Mouse (Mus musculus): ENCODE results near the gene Pax7. TPM values are rescaled to one million over a fixed set of nuclear protein-coding genes. Genes with fewer than 3 reads are reported as not detected.
A peak's percentile ranks its signal among the peaks of the same experiment; 100 is the strongest.

Gene Pax7
- polyA plus RNA-seq, 1 experiment from 2014 or later: not detected

GRCm38 (mm10) chr4:139799436-139800100, 33.8 kb downstream of the Pax7 start:
- Histone ChIP-seq H3K36me3 (ENCODE audit: control insufficient read depth, insufficient read depth) (no peaks in the 10 kb centered on the region), H3K4me1 (replicated peaks; ENCODE audit: control insufficient read depth, insufficient read depth, low read length) (no peaks in the 10 kb centered on the region), H3K9ac (ENCODE audit: low read depth, low read length) (no peak overlapping the region), H3K9me3 (ENCODE audit: control insufficient read depth) (no peaks in the 10 kb centered on the region), H3K4me2 (replicated peaks; ENCODE audit: low read depth) (no peak overlapping the region), H3K27me3 (replicated peaks; ENCODE audit: control insufficient read depth, insufficient read depth, low read length) (0 out of 2 replicates have a peak, but pooled peaks cover 11% of the 10 kb centered on the region), H3K27ac (ENCODE audit: low read depth, low read length) (no peak overlapping the region), H3K4me3 (ENCODE audit: low read depth, low read length) (no peak overlapping the region)
- no peak for ATAC-seq
- WGBS: 71% methylated on average over 10 of the region's 10 CpGs
- no peak for TF ChIP-seq CTCF (IDR thresholded peaks at IDR 0.05; ENCODE audit: low read depth)

- H3K9ac ChIP-seq (ENCODE audit: low read depth, low read length): no peak overlapping the region
- no peak overlapping the region for H3K27ac ChIP-seq (ENCODE audit: low read depth, low read length)
- H3K4me3 ChIP-seq (ENCODE audit: low read depth, low read length): no peak overlapping the region
- no peak for ATAC-seq
- 0 out of 2 replicates have a peak, but pooled peaks cover 11% of the 10 kb centered on the region for H3K27me3 ChIP-seq (replicated peaks; ENCODE audit: control insufficient read depth, insufficient read depth, low read length)
- TF ChIP-seq CTCF (IDR thresholded peaks at IDR 0.05; ENCODE audit: low read depth): no peak
- WGBS: 20% methylated on average over 4 of the region's 4 CpGs
- H3K9me3 ChIP-seq (ENCODE audit: control insufficient read depth): no peaks in the 10 kb centered on the region
- no peaks in the 10 kb centered on the region for H3K4me1 ChIP-seq (replicated peaks; ENCODE audit: control insufficient read depth, insufficient read depth, low read length)
- H3K4me2 ChIP-seq (replicated peaks; ENCODE audit: low read depth): no peak overlapping the region
- H3K36me3 ChIP-seq (ENCODE audit: control insufficient read depth, insufficient read depth): no peaks in the 10 kb centered on the region
Measured at GRCm38 (mm10) chr4:139797344-139797743, 36.0 kb downstream of the Pax7 start.

- WGBS: 28% methylated on average over 9 of the region's 9 CpGs
- Histone ChIP-seq H3K9me3 (ENCODE audit: control insufficient read depth) (no peaks in the 10 kb centered on the region), H3K4me2 (replicated peaks; ENCODE audit: low read depth) (no peak overlapping the region), H3K4me1 (replicated peaks; ENCODE audit: control insufficient read depth, insufficient read depth, low read length) (no peaks in the 10 kb centered on the region), H3K4me3 (ENCODE audit: low read depth, low read length) (no peak overlapping the region), H3K27ac (ENCODE audit: low read depth, low read length) (no peak overlapping the region), H3K9ac (ENCODE audit: low read depth, low read length) (no peak overlapping the region), H3K27me3 (replicated peaks; ENCODE audit: control insufficient read depth, insufficient read depth, low read length) (0 out of 2 replicates have a peak, but pooled peaks cover 11% of the 10 kb centered on the region), H3K36me3 (ENCODE audit: control insufficient read depth, insufficient read depth) (no peaks in the 10 kb centered on the region)
- no peak for TF ChIP-seq CTCF (IDR thresholded peaks at IDR 0.05; ENCODE audit: low read depth)
- no peak for ATAC-seq
Measured at GRCm38 (mm10) chr4:139796115-139796514, 37.2 kb downstream of the Pax7 start.

DNA sequence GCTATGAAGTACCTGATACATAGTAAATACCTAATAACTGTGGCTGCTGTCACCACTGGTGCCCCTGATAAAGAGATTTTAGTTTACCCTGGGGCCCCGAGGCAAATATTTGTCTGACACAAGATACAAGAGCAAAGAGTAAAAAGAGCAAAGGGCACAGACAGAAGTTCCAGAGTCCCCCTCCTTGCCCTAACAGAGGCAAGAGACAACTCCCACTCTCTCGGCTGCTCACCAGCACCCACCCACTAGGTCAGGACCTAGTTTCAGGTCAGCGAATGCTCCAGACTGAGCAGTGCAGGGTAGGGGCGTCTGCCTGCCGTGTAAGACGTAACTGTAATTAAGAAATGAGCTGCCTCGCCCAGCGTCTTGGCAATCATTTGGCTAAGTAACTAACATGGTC, 42.2 kb downstream of the Pax7 start:
- H3K27ac ChIP-seq (ENCODE audit: low read depth, low read length): no peak overlapping the region
- 26% methylated on average over 8 of the region's 8 CpGs for WGBS
- ATAC-seq: no peak
- no peaks in the 10 kb centered on the region for H3K9me3 ChIP-seq (ENCODE audit: control insufficient read depth)
- no peak overlapping the region for H3K9ac ChIP-seq (ENCODE audit: low read depth, low read length)
- no peak overlapping the region for H3K4me2 ChIP-seq (replicated peaks; ENCODE audit: low read depth)
- TF ChIP-seq CTCF (IDR thresholded peaks at IDR 0.05; ENCODE audit: low read depth): no peak
- H3K36me3 ChIP-seq (ENCODE audit: control insufficient read depth, insufficient read depth): no peaks in the 10 kb centered on the region
- no peaks in the 10 kb centered on the region for H3K27me3 ChIP-seq (replicated peaks; ENCODE audit: control insufficient read depth, insufficient read depth, low read length)
- no peaks in the 10 kb centered on the region for H3K4me1 ChIP-seq (replicated peaks; ENCODE audit: control insufficient read depth, insufficient read depth, low read length)
- no peak overlapping the region for H3K4me3 ChIP-seq (ENCODE audit: low read depth, low read length)

DNA sequence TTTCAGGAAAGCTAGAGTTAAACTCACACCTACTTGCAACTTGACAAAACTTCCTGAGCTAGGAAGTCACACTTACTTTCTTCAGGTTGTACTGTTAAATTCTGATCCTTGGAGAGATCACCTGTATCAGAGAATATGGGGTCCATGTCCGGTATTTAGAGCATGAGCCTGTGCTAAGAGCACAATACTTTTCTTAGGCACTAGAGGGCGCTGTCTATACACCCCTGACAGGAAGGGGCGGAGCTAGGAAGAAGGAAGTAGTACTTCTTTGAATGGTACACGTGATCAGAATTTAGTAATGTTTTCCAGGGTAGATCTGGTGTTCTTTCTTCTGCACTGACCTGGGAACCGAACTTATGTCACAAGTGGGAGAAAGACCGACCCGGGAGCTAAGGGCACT, 43.6 kb downstream of the Pax7 start:
- Histone ChIP-seq H3K4me1 (replicated peaks; ENCODE audit: control insufficient read depth, insufficient read depth, low read length) (no peaks in the 10 kb centered on the region), H3K9me3 (ENCODE audit: control insufficient read depth) (no peaks in the 10 kb centered on the region), H3K4me2 (replicated peaks; ENCODE audit: low read depth) (no peak overlapping the region), H3K36me3 (ENCODE audit: control insufficient read depth, insufficient read depth) (no peaks in the 10 kb centered on the region), H3K4me3 (ENCODE audit: low read depth, low read length) (no peak overlapping the region), H3K9ac (ENCODE audit: low read depth, low read length) (no peak overlapping the region), H3K27me3 (replicated peaks; ENCODE audit: control insufficient read depth, insufficient read depth, low read length) (no peaks in the 10 kb centered on the region), H3K27ac (ENCODE audit: low read depth, low read length) (no peak overlapping the region)
- ATAC-seq: no peak
- TF ChIP-seq CTCF (IDR thresholded peaks at IDR 0.05; ENCODE audit: low read depth): peak; percentile 58
- 79% methylated on average over 7 of the region's 7 CpGs for WGBS

DNA sequence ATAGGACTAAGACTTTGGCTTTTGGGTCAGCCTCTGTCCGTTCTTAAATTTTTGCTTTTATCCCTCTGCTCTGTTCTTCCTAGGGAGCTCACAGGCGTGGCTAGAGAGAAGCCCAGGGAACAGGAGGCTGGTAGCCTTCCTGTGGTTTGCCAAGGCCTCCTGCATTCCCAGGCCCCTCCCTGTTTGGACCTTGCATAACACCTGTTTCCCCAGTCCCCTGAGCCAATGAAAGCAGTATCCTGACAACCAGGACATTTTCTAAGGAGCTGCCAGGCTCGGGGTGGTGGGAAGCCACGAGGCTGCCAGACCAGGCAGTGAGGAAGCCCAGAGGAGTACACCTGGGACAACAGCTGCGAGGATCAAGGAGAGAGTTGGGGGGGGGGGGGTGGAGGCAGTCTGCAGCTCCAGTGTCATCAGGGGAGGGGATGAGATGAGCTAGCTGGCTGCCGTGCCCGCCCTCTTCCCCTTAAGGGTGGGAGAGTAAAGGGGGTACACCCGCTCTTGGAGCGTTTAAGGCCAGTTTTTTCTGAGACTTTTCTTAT, 50.3 kb downstream of the Pax7 start:
- WGBS: 58% methylated on average over 9 of the region's 9 CpGs
- no peak for TF ChIP-seq CTCF (IDR thresholded peaks at IDR 0.05; ENCODE audit: low read depth)

More for the DNA sequence above, 50.3 kb downstream of the Pax7 start:
- Histone ChIP-seq H3K36me3 (ENCODE audit: control insufficient read depth, insufficient read depth) (no peaks in the 10 kb centered on the region), H3K9me3 (ENCODE audit: control insufficient read depth) (no peaks in the 10 kb centered on the region), H3K27me3 (replicated peaks; ENCODE audit: control insufficient read depth, insufficient read depth, low read length) (no peaks in the 10 kb centered on the region), H3K9ac (ENCODE audit: low read depth, low read length) (no peak overlapping the region), H3K4me2 (replicated peaks; ENCODE audit: low read depth) (no peak overlapping the region), H3K4me1 (replicated peaks; ENCODE audit: control insufficient read depth, insufficient read depth, low read length) (no peaks in the 10 kb centered on the region), H3K4me3 (ENCODE audit: low read depth, low read length) (no peak overlapping the region), H3K27ac (ENCODE audit: low read depth, low read length) (no peak overlapping the region)
- no peak for ATAC-seq
